Mouse (Mus musculus) naive thymus-derived CD4-positive, alpha-beta T cell, adult 2 months (primary cell): Measurements from ENCODE around the gene Btnl9.
"Not testable (repeated sequence)": the region's sequence is repeated elsewhere in the genome, so short reads cannot be mapped to it uniquely, and the experiment has no call there.

Source experiments
- DNase-seq: peaks from one replicate; pipeline ENCODE4 v3.0.0-alpha.2; 2011; ENCODE audit warnings: low read depth

The Btnl9 gene

DNA sequence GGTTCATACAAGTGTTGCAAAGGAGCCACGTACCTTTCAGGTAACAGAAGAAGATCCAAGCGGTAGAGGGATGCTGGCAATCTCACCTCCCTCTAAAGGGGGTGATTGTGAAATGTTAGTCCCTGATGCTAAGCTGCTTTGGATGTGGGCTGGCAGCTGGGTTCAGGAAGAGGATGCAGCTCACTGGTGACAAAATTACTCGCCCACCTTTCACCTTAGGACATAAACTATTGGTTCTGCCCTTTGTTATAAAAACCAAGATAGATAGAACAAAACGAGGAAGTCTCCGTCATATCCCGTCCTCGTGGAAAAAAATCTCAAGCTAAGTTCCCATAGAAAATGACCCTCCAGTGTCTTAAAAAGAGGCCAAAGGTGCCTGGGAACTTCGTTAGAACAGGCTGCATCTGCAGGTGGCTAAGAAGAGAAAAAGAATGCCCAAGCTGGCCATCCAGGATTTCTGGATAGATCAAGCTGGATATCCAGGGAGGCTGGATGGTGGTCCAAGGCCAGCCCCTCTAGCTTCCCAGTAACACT, at the start of gene Btnl9:
Gene Btnl9 (minus strand): TSS at position 205 of the 534 bp plus-strand sequence.
- no peak for DNase-seq

DNA sequence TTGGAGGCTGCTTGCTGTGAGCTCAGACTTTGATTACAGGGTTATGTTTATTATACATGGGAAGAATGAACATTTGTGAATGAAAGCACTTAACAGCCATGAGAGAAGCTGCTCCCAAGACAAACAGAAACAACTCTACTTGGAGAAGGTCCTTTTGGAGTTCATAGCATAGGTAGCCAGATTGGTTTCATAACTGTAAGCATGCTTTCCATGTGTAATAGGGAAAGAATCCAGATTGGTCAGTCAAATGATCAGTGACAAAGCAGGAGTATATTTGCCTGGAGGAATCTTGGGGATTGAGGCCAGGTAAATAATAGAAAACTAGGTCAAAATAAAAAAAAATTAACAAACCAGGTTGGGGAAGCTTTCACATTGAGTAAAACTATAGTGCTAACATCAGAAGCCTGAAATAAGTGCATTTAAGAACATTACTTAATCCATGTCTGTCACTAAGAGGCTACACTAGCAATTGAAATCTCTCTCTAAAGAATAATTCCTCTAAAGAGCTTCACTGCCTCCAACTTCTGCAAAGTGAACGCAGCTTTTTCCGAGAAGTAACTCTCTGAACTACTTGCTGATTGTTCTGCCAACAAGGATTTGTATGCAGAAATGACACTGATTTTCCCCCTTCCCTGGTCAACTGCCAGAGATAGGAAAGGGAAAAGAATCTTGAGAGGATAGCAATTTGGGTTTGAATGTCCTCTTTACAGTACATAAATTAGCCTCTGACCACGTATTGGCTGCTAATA, 48.7 kb upstream of the Btnl9 start:
- DNase-seq: no peak

DNA sequence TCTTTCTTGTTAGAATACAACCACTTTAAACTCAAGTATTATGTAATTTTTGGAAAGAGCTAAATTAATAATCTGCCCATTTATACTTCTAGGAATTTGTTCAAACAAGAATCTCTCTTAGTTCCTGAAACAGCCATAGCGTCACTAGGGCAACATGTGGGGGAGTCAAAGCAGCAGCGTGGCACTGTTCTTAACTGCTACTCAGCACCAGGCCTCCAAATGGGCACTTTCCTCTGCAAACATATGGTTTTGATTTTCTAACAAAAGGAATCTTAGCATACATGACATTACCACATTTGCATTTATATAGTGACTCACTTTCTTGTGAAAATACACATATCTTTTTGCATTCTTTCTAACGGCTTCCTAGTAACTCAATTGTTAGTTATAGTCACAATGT, 45.8 kb upstream of the Btnl9 start:
- no peak for DNase-seq

DNA sequence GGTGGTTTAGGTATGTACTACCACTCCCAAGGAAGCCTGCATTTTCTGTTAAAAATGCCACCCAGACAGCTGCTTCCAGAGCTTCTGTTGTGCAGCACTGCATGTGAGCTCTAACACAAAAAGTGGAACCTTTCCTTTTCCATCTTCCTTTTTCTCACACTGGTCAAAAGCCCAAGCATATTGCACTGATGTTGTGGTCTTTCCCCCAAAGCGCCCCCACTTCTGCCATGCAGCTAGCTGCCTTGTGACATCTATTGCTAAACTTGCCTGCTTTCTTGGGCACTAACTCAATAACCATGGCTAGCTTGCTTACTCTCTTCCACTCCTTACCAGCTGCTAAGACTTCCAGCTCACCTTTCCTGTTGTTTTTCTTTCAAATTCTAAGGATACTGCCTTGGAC, 37.5 kb upstream of the Btnl9 start:
- no peak for DNase-seq

DNA sequence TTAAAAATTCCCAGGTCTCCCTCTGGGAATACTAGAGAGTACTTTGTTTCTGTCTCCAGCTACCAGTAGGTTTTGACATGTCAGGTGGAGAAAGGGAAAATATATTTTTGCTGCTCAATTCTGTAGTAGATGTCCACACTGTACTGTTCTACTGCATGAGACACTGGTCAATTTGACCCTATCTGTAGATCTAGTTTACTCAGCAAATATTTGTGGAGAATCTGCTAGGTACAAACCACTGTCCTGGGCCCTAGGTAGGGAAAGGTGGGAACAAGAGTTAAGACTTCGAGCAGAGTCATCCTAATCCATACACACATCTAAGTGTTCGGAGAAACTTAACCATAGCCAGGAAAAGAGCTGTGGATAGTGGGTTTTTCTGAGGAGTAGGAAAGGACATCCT, 32.3 kb upstream of the Btnl9 start:
- DNase-seq: no peak

DNA sequence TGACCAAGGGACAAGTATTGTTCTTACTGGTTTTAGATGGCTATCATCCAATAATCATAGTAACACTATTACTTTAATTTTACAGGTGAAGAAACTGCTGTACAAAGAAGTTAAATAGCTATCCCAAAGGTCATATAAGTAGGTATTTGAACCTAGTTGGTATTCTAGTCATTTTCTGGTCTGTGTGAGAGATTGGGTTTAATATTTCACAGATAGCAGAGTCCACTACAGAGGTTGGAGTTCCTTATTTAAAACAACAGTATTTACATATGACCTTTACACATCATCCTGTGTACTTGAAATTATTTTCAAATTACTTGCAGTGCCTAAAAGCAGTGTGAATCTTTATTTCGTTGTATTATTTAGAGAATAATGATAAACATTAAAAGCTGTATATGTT, 26.5 kb upstream of the Btnl9 start:
- no peak for DNase-seq

DNA sequence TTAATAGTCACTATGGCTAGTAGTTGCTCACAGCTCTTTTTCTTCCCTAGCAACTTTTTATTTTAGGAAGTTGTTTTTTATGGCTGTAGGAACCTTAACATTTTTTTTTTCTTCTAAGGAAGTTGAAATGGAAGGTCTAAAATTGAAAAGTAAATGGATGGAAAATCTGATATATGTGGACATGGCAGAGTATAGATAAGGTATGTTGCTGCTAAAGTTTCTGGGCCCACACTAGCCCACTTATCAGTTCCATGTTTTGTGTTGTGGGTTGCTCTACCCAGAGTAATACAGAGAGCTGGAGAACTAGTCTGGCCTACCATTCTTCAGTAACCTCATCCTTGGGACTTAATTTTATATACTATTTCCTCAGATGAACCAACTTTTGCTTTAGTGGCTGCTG, 25.6 kb upstream of the Btnl9 start:
- no peak for DNase-seq

DNA sequence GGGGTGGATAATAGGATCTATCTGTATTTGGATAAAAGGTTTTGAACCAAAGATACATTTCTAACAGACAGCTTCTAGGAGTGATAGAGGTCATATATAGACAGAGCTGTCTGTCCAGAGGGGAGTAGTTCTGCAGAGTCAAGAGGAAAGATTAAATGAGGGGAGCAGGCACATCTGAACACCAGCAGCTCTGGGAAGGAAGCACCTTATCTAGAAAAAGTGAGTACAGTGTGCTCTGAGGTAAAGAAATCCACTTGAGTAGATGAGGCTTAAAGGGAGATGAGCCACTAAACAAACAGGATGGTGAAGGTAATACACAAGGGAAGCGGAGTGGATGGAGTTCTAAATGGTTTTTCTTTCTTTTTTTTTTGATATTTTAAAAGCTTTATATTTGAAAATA, 20.5 kb upstream of the Btnl9 start:
- DNase-seq: no peak

DNA sequence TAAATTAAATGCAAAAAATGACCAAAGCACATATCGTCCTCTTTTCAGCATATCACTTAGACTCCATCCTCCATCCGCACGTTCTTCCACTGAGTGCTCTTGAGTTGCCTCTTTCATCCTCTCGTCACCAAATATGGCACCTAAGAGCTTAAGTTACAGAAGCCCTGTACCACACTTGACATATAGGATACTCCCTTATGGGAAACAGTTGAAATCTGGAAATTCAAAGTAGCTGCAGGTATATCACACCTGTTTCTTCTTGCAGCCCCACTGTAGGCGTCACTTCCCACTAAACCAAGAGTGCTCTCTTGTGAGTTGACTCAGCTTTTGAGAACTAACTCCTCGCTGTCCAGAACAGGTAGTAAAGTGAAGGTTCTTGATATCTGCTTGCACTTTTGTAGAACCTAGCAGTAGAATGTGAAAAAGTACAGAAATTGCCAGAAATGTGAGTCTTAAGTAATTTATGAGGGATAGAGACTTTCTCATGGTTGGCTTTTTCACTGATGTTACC, 18.2 kb upstream of the Btnl9 start:
- DNase-seq: peak; percentile 31

DNA sequence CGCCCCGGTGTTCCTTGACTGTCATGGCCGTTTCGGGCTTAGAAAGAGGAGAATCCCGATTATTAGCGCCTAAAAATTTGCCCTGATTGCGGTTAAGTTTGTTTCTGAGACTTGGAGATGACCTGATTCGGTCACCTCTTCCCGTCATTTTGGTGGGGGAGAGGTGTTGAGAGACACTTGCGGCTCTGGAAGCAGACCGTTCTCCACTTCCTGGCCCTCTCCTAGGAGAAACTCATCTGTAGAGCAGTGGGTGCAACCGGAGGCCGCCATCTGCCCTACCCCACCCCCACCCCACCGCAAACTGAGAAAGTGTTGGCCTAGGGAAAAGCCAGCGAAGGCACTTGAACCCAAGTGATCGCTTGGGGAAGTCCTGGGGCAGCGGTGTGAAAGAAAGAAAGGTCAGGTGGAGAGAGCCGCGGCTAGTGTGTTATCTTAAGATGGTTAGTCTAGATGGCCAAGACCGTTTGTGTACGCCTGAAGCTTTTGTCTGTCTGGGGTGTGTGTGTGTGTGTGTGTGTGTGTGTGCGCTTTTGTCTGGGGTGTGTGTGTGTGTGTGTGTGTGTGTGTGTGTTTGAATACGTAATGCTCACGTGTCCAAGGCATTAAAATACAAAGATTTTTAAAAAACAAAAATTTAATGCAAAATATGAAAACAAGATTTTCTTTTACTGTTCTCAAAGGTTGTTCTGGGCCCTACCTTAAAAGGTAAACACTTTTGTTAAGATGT, 17.0 kb upstream of the Btnl9 start:
- peak; percentile 81 for DNase-seq

DNA sequence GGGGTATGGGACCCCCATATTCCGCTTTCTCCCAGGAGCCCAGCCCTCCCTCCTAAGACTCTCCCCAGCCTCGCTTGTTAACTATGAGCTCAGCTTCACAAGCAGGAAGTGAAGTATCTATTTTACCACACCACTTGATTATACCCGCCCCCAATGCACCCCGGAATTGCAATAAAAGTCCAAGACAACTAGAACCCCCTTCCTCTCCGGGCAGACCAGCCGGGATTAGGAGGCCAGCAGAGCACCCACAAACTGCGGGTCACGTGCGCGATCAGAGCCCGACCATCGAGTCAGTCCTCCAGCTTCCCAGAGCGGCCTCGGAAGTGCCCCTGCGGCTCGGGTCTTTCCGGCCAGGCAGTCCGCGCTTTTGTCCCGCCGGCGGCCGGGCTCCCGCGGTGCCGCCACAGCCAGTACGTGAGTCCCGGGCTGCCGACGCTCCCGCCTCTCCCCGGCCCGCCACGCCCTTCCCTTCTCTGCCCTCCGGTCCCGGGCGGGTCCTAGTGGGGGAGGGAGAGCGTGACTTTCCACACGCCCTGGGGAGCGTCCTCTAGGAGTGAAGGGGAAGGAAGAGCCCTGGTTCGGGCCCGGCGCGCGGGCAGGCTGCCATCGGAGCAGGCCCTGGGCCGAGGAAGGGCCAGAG, 16.3 kb upstream of the Btnl9 start, which contains the start of gene Zfp62:
Gene Zfp62 (plus strand): TSS at position 164 of the 640 bp plus-strand sequence.
- DNase-seq: peak; percentile 93

DNA sequence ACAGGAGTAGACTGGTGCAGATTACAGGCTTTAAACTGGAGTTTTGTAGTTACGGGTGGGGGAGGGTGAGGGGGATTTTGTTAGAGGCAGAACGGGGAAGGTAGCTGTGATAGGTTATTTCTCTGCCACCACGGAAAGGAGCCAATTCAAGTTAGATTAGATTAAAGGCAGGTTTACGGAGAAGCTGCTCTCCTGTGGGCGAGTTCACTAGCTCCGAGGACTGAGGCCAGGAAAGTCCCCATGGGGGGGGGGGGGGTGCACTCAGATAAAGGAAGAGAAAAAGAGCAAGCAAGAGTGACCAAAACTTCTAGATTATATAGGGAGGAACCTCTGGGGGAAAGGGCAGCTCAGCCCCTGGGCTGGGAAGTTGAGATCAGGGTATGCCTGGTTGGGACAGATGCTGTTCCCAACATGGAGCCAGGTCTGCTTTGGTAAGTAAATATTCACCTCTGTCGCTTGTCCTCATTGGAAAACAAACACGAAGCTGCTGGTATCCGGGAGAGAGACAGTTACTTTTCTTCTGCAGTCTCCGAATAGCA, 15.6 kb upstream of the Btnl9 start:
- DNase-seq: peak; percentile 73

DNA sequence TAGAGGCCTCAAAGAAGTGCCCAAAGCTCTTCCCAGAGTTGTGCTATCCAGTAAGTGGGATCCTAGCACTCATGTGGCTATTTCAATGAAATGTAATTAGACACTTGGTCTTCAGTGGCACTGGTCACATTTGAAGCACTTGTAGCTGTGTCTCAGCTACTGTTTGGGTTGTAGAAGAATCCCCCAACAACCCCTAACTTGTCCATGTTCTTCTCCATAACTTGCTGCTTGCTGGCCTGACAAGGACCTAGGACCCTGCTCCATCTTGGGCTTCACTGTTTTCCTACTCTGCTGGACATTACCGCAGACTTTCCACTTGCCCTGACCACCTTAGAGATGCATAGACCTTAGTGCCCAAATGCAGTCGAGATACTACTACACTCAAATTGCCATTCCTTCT, 15.1 kb upstream of the Btnl9 start:
- no peak for DNase-seq

DNA sequence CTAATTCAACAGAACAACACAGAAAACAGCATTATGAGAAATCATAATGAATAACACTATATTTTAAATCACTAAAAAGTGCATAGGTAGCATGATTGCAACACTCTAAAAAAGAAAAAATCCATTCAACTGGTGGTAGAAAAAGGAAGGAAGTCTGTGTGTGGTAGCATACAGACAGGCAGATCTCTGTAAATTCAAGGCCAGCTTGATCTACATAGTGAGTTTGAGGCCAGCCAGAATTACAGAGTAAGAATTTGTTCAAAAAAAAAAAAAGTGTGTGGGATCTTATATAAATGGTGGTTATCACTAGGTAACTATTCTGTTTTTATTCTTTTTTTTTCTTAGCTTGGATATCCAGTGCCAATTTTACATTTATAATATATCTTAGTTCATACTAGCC, 14.2 kb upstream of the Btnl9 start:
- no peak for DNase-seq

DNA sequence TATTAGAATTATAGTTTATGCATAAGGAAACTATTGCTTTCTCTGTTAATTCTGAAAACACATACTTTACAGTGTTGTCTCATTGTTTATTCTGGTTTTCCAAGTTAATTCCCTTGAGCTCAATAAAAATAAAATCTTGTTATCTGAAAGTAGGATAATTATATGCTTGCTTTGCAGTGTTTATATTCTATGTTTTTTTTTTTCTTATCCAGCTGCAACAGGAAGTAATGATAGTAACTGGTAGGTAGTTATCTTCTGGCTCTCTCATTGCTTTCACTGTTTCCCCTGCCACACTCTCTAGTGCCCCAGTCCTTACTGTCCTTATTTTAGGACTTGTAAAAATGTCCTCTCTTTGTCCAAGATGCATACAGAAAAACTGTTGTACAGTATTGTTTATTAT, 13.7 kb upstream of the Btnl9 start:
- DNase-seq: no peak

DNA sequence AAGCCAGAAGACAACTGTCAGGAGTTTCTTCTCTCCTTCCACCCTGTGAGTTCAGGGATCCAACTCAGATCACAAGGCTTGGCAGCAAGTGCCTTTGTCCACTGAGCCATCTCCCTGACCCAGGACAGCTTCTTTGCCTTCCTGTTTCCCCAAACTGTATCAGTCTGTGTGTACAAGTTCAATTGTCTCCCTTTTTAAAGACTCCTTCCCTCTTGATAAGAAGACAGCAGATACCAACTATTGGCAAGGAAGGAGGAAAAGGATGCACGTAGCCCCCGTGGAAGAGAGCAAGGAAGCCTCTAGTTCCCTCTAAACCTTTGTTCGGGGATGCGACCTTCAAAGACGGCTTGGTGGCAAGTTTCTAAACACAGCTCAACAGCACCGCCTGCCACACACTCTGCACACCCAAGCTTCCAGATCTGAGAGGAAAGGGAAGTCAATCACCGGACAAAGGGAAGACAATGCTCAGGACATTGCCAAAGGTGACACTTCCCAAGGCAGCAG, 8.9 kb upstream of the Btnl9 start:
- peak; percentile 50 for DNase-seq

DNA sequence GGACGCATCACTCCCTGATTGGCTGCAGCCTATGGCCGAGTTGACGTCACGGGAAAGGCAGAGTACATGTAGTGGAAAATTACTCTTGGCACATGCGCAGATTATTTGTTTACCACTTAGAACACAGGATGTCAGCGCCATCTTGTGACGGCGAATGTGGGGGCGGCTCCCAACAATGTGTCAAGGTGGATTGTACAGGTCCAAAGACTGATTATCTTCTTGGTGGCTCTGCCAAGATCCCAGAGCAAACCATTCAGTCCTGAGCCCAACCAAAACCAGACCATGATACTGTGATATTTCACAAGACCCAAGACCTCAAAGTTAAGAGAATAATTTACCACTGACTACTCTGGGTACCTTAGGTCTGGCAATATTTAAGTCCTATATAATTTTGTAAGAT, 7.8 kb upstream of the Btnl9 start:
- DNase-seq: not testable (repeated sequence)

DNA sequence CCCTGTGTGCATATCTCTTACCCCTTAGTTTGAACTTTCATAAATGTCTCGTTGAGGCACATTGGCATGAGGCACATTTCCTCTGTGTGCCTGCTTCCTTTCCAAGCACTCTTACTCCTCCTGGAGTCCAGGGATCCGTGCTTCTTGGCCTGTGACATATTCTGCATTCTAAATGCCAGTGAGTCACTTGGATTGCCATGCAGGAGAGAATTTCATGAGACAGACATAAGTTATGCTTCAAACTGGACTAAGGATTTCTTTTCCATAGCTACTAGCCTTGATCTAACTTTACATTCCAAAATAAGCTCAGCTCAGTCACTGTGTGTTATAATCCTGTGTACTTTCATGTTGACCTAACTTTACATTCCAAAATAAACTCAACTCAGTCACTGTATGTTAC, 4.1 kb upstream of the Btnl9 start:
- no peak for DNase-seq

DNA sequence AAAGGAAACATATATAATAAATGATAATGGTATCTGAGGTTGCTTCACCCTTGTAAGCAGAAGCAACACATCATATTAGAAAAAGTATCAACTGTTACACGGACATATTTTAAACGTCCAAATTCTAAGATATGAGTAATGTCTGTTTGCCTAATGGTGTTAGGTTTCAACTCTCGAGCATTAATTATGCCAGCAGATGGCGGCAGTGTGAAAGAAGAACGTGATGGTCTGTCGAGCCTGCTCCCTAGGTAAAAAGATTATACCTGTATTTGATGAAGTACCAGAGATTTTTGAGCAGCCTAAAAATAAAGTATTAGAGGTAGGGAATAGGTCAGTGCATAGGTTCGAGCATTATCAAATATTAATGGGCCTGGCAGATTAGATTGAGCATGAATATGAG, 2.8 kb upstream of the Btnl9 start:
- DNase-seq: peak; percentile 82

DNA sequence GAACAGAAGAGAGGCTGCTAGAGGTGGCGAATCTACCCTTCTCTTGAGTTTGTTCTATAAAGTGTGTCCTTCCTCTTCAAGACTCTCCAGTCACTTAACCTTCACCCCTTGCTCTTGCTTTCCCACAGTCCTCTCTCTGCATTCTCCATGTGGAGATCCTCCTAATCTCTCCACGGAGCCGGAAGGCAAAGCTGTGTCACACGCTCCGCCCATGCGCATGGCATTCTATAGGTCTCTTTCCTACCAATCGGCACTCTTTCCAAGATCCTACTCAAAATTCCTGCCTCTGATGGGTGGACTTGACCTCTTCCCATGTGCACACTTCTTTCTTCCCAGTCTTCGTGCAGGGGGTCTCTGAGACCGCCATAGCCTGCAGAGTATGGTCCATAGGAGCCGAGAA, 742 bp upstream of the Btnl9 start:
- DNase-seq: no peak

DNA sequence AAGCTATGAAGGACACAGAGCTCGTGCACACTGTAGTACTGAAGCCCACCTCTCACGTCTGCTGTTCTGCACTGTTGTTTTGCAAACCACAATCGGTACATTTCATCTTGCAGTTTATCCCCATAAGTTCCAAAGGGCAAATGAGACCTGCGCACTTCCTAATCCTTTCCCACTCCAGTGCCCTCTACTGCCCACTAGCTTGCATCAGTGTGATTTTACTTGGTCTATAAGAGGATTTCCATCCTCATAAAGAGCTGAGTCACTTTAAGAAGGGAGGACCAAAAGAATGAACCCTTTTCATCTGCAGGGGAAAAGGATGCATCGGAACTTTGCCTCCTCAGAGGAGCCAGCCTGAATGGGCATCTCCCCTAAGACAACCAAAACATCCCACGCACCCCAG, 507 bp downstream of the Btnl9 start:
- DNase-seq: no peak

DNA sequence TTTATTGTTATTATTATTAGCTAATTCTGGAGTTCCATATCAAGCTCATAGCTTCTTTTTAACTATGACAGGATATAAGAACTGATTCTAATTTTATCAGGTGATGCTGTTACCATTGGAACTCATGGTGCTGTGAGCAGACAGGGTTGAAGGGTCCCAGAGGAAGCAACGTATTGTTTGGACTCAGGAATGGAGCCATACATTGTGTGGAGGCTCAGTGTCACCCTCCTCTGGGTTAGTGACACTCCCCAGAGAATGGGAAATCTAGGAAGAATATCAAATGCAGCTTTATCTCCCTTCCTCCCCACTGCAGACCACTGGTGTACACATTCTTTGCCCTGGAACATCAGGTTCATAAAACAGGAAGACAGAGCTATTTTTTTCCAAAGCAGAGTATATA, 3.8 kb downstream of the Btnl9 start:
- DNase-seq: no peak
